Mouse (Mus musculus) midbrain, embryonic 13.5 days (tissue): ENCODE results near the gene Cnot6. TPM values are rescaled to one million over a fixed set of nuclear protein-coding genes. Genes with fewer than 3 reads are reported as not detected.
A peak's percentile ranks its signal among the peaks of the same experiment; 100 is the strongest.

ENCODE experiments used
- ATAC-seq: fragments of 200-750 bp; cut with Nextera tagmentation; 2 replicates; pipeline ENCODE4 v1.8.0; 2017; ENCODE audit warnings: mild to moderate bottlenecking, moderate TSS enrichment, moderate library complexity
- H3K27ac ChIP-seq: fragments of 300-500 bp; sonication (generic); 2 replicates; pipeline ENCODE4 v1.5.1; 2015; ENCODE audit warnings: inconsistent platforms, mild to moderate bottlenecking, moderate library complexity
- H3K27me3 ChIP-seq: fragments of 300-500 bp; sonication (generic); 2 replicates; pipeline ENCODE4 v1.6.1; 2015; ENCODE audit warnings: mild to moderate bottlenecking, inconsistent platforms
- H3K36me3 ChIP-seq: fragments of 300-500 bp; sonication (generic); 2 replicates; pipeline ENCODE4 v1.6.1; 2015; ENCODE audit warnings: mild to moderate bottlenecking, inconsistent platforms
- H3K4me1 ChIP-seq: fragments of 300-500 bp; sonication (generic); replicated peaks from 2 replicates; pipeline ENCODE4 v1.6.1; 2015; ENCODE audit warnings: inconsistent platforms
- H3K4me2 ChIP-seq: fragments of 300-500 bp; sonication (generic); replicated peaks from 2 replicates; pipeline ENCODE4 v1.6.1; 2015; ENCODE audit warnings: moderate library complexity, mild to moderate bottlenecking, inconsistent platforms
- H3K4me3 ChIP-seq: fragments of 300-500 bp; sonication (generic); replicated peaks from 2 replicates; pipeline ENCODE4 v1.5.1; 2015; ENCODE audit warnings: mild to moderate bottlenecking, inconsistent platforms
- H3K9ac ChIP-seq: fragments of 300-500 bp; sonication (generic); replicated peaks from 2 replicates; pipeline ENCODE4 v1.6.1; 2015; ENCODE audit warnings: mild to moderate bottlenecking, inconsistent platforms
- H3K9me3 ChIP-seq: fragments of 300-500 bp; sonication (generic); 2 replicates; pipeline ENCODE4 v1.6.1; 2016; ENCODE audit warnings: mild to moderate bottlenecking, inconsistent platforms
- WGBS: fragments of 180-500 bp; shearing (Covaris S2); methylation state at CpG from one replicate; pipeline ENCODE4 v1.1.7; 2015; 5-methylcytosine and 5-hydroxymethylcytosine counted together
- polyA plus RNA-seq: library from polyadenylated mRNA; unstranded; fragments of >200 nt; fragmentation: Nextera tagmentation; extraction: Ambion mirVana; gene quantifications from 2 replicates; pipeline ENCODE4 v1.2.1, GENCODE M21; 2015

Gene Cnot6
- polyA plus RNA-seq: 65.6 and 65.8 TPM in 2 replicates

DNA sequence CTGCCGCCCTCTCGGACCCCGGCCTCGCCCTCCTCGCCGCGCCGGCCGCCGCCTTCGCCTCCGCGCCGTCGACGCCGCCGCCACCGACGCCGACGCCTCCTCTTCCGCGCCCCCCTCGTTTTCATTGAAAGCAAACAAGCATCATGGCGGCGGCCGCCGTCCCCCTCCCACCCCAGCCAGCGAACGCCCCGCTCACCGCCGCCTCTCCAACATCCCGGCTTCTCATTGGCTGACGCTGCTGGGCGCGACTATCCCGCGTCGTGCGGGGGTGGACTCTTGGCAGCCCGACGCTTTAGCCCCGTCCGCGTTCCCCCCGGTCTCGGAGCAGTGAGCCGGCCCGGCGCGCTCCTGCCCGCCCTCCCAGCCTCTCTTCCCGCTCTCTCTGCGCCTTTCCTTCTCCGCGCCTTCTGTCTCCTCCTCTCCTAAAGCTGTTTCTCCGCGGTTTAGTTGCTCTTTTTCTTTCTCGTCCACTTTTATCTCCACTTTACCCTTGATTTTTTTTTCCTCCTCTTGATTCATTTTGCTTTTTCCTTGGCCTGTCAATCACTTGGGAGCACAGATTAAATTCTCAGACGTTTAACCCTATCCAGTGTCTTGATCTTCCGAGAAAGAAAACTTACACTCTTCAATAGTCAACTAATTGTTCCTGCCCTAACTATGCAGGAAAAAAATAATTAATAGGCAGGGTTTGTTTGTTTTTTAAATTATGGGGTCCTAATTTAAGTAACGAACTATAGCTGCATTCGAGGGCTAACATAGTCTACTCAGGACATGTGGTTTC is at the start of gene Cnot6:
Gene Cnot6 (minus strand): TSS at position 169 of the 781 bp plus-strand sequence.
- Histone ChIP-seq H3K4me3 (peak within 1 kb of the TSS; percentile 97), H3K27me3 (no peaks in the 10 kb centered on the region), H3K9ac (peak within 1 kb of the TSS; percentile 96), H3K4me1 (peaks cover 47% of the 10 kb centered on the region), H3K9me3 (no peaks in the 10 kb centered on the region), H3K27ac (peak within 1 kb of the TSS; percentile 96), H3K4me2 (peak within 1 kb of the TSS; percentile 72), H3K36me3 (0 out of 2 replicates have a peak, but pooled peaks cover 3% of the 10 kb centered on the region)
- 1% methylated on average over 62 of the region's 65 CpGs for WGBS
- peak; percentile 97 for ATAC-seq

DNA sequence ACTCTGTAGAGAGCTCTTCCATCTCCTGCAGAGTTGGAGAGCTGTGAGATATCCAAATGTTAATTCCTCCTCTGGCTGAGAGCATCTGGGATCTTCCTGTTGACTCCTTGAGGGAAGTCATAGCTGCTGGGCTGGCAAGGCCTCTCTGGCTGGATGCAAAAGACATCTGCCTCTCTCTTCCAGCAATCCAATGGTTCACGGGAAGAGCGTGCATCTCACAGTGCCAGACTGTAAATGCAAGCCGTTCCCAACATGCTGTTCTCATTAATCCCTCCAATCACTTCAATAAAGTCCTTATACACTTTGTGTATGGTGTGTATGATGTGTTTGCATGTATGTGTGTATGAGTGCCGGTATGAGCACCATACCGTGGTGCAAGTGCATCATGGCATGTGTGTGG is 48.6 kb upstream of the Cnot6 start:
- no peak for ATAC-seq
- H3K27me3 ChIP-seq: no peaks in the 10 kb centered on the region

DNA sequence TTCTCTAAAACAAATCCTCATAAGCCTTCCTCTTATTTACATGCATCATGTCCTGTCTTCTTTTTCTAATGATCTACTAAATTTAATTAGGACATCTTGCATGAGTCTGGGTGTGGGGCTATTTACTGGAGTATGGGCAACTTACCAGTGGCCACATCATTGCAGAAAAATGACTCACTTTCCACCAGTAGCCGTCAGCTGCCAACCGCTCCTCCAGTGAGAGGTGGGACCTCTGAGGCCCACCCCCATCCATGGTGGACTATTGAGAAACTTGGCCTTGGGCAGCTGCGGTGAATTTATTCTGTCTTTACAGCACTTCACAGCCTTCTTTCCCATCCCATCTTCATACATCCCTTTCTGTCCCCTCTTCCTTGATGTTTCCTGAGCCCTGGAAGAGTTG is 45.6 kb upstream of the Cnot6 start:
- no peak overlapping the region for H3K4me2 ChIP-seq
- 90% methylated on average over 3 of the region's 3 CpGs for WGBS
- H3K4me3 ChIP-seq: no peak overlapping the region
- H3K4me1 ChIP-seq: no peaks in the 10 kb centered on the region
- no peak overlapping the region for H3K27ac ChIP-seq
- no peak overlapping the region for H3K9ac ChIP-seq
- ATAC-seq: no peak
- H3K9me3 ChIP-seq: no peaks in the 10 kb centered on the region
- H3K27me3 ChIP-seq: no peaks in the 10 kb centered on the region
- no peaks in the 10 kb centered on the region for H3K36me3 ChIP-seq

More for the DNA sequence above, 48.6 kb upstream of the Cnot6 start:
- no peaks in the 10 kb centered on the region for H3K9me3 ChIP-seq
- no peak overlapping the region for H3K27ac ChIP-seq
- no peak overlapping the region for H3K4me2 ChIP-seq
- 93% methylated on average over 5 of the region's 5 CpGs for WGBS
- no peak overlapping the region for H3K9ac ChIP-seq
- no peaks in the 10 kb centered on the region for H3K36me3 ChIP-seq
- peaks cover 6% of the 10 kb centered on the region; the same call in 1 of the 2 replicates for H3K4me1 ChIP-seq
- no peak overlapping the region for H3K4me3 ChIP-seq

DNA sequence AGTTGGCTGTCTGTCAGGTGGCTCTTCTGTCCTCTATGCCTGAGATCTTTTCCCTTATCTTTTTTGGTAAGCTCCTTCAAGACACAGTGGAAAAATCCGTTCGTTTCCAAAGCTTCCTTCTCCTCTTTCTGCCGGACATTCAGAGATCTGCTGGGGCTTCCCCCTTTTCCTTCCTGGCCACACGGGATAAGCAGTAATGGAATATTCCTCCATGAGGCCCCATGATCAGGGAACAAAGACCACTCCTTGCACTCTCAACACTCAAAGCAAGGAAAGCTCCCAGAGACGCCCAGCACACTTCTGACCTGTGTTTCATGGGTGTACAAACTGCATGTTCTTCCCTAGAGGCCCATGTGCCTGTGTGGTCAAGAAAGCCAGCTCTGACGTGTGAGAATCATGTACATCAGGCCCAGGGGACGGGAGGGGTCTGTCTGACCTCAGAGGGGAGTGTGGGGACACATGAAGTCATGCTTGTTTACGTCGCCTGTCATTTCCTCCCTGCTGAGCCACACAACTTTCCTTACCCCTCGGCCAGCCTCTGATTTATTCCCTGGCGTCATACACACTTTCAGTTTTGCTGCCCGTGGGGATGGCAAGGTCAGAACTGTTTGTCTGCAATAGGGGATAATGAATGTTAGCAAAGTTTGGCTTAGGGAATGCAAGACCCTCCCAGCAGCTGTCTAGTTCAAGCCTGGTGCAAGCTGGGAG is 42.6 kb upstream of the Cnot6 start:
- ATAC-seq: no peak

DNA sequence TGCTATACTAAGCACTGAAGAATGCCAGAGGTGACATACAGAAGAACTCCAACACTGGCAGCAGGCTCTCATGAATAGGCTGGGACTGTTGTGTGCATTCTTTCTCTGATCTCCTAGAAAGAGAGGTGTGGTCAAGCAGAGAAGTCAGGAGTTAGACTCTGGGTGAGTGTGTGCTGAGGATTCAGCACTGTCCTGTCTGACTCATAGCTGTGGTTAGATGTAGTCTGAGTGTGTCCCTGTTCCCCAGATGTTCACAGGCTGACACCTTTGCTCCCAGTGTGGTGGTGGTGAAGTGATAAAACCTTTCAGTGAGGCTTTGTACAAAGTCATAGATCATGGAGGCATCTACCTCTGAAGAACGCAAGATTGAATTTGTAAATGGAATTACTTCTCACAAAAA is 34.2 kb upstream of the Cnot6 start:
- 100% methylated on average over 1 of the region's 1 CpGs for WGBS
- Histone ChIP-seq H3K9ac (no peak overlapping the region), H3K9me3 (peaks cover 7% of the 10 kb centered on the region), H3K4me1 (0 out of 2 replicates have a peak, but pooled peaks cover 2% of the 10 kb centered on the region), H3K4me2 (no peak overlapping the region), H3K27me3 (no peaks in the 10 kb centered on the region; the same call in 1 of the 2 replicates), H3K4me3 (no peak overlapping the region), H3K36me3 (no peaks in the 10 kb centered on the region), H3K27ac (no peak overlapping the region)
- ATAC-seq: no peak

More for the DNA sequence above, 42.6 kb upstream of the Cnot6 start:
- Histone ChIP-seq H3K4me3 (no peak overlapping the region), H3K4me2 (no peak overlapping the region), H3K27me3 (no peaks in the 10 kb centered on the region), H3K9ac (no peak overlapping the region), H3K36me3 (no peaks in the 10 kb centered on the region), H3K9me3 (no peaks in the 10 kb centered on the region), H3K4me1 (no peaks in the 10 kb centered on the region), H3K27ac (no peak overlapping the region)
- WGBS: 62% methylated on average over 12 of the region's 12 CpGs

DNA sequence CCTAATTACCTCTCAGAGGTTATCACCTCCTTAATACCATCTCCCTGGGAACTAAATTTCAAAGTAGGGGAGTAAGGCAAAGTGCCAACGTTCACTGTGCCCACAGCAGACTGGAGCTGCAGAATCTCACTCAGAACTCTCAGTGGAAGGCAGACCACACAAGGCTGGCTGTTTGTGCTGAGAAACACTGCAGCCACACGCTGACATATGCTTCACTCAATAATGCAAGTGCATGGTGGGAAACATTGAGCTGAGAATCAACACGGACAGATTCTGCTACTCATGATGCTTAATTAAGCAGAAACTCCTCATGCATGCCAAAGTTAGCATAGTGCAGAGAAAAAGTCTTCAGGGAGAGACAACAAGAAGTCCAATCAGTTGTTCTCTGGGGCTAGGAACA is 33.3 kb upstream of the Cnot6 start:
- peaks cover 7% of the 10 kb centered on the region for H3K9me3 ChIP-seq
- 85% methylated on average over 3 of the region's 3 CpGs for WGBS
- H3K36me3 ChIP-seq: no peaks in the 10 kb centered on the region
- H3K9ac ChIP-seq: no peak overlapping the region
- ATAC-seq: no peak
- 0 out of 2 replicates have a peak, but pooled peaks cover 2% of the 10 kb centered on the region for H3K4me1 ChIP-seq
- H3K27me3 ChIP-seq: no peaks in the 10 kb centered on the region; the same call in 1 of the 2 replicates
- H3K4me2 ChIP-seq: no peak overlapping the region
- H3K4me3 ChIP-seq: no peak overlapping the region
- no peak overlapping the region for H3K27ac ChIP-seq

DNA sequence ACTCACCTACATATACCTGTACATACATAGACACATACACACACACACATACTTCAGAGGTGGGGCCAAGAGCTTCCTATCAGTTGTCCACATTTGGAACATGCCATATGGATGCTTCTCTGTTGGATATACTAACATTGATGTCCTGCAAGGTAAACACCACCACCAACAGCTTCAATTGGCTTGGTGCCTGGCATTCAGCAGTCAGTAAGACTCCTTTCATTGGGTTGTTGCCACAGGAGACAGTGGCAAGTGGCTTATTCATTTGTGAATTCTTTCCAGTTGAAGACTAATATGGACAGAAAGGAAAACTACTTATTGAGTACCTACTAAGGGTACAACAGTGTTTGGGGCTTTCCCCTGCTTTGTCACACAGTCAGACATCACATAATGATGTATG is 32.5 kb upstream of the Cnot6 start:
- no peaks in the 10 kb centered on the region; the same call in 1 of the 2 replicates for H3K27me3 ChIP-seq
- no peak overlapping the region for H3K4me3 ChIP-seq
- H3K4me1 ChIP-seq: 0 out of 2 replicates have a peak, but pooled peaks cover 2% of the 10 kb centered on the region
- H3K4me2 ChIP-seq: no peak overlapping the region
- no peak overlapping the region for H3K9ac ChIP-seq
- no peak overlapping the region for H3K27ac ChIP-seq
- peaks cover 7% of the 10 kb centered on the region for H3K9me3 ChIP-seq
- H3K36me3 ChIP-seq: no peaks in the 10 kb centered on the region
- ATAC-seq: no peak

DNA sequence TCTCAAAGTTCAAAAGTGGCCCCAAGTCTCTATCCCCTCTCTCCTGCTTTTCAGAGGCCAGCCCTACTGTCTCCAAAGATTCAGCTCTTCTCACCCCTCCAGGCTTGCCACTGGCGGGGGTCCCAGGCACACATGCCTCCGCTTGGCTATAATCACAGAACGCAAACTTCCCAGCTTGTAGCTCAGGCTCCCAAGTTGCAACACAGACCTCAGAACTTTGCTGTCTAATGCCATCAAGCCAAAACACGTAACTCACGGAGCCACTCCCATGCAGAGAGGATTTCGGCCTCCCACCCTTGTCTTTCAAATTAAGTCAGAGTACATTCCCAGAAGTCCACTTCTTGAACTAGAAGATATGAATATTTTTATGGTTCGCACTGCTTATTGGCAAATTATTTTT is 31.1 kb upstream of the Cnot6 start:
- no peak overlapping the region for H3K27ac ChIP-seq
- no peak overlapping the region for H3K4me3 ChIP-seq
- H3K36me3 ChIP-seq: no peaks in the 10 kb centered on the region
- WGBS: 90% methylated on average over 7 of the region's 7 CpGs
- H3K4me1 ChIP-seq: peaks cover 7% of the 10 kb centered on the region
- H3K9ac ChIP-seq: no peak overlapping the region
- H3K9me3 ChIP-seq: peaks cover 4% of the 10 kb centered on the region
- no peak overlapping the region for H3K4me2 ChIP-seq
- no peaks in the 10 kb centered on the region; the same call in 1 of the 2 replicates for H3K27me3 ChIP-seq
- ATAC-seq: no peak

DNA sequence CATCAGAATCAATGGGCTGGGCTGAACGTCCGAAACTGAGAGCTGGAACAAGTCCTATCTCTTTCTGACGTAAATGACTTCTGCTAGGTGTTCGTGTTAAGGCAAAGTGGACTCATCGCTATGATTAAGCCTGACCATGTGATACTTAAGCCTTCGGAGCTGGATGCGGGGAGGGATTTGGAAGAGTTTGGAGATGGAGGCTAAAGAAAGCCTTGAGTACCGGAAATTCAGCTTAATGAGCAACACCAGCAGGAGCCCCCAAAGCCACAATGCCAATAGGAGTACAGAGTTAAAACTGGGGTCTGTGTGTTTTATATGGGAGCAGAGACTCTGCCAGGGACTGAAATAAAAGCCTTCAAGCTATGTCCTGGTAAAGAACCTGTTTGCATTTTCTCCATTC is 29.7 kb upstream of the Cnot6 start:
- Histone ChIP-seq H3K27me3 (no peaks in the 10 kb centered on the region; the same call in 1 of the 2 replicates), H3K4me3 (no peak overlapping the region), H3K27ac (no peak overlapping the region), H3K36me3 (no peaks in the 10 kb centered on the region), H3K9ac (no peak overlapping the region), H3K4me2 (no peak overlapping the region), H3K4me1 (peaks cover 13% of the 10 kb centered on the region), H3K9me3 (no peaks in the 10 kb centered on the region)
- whole genome bisulfite sequencing: 58% methylated on average over 8 of the region's 8 CpGs
- no peak for ATAC-seq

DNA sequence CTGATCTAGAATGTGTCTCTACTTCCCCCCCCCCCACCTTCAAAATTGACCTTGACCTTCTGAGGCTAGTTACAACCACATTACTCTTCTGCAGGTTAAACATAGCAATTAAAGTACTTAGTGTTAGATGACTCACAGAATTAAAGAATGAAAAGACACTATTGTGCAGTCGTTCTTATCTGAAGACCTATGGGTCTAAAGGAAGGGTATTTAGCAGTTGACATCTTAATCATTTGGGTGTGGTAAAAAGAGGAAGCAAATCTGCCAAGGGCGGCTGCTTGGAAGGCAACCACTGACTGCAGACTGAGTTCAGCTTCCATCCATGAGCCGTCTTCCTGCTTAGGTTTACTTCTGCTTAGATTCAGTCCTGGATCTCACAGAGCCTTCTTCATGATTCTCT is 27.3 kb upstream of the Cnot6 start:
- 75% methylated on average over 3 of the region's 3 CpGs for WGBS

DNA sequence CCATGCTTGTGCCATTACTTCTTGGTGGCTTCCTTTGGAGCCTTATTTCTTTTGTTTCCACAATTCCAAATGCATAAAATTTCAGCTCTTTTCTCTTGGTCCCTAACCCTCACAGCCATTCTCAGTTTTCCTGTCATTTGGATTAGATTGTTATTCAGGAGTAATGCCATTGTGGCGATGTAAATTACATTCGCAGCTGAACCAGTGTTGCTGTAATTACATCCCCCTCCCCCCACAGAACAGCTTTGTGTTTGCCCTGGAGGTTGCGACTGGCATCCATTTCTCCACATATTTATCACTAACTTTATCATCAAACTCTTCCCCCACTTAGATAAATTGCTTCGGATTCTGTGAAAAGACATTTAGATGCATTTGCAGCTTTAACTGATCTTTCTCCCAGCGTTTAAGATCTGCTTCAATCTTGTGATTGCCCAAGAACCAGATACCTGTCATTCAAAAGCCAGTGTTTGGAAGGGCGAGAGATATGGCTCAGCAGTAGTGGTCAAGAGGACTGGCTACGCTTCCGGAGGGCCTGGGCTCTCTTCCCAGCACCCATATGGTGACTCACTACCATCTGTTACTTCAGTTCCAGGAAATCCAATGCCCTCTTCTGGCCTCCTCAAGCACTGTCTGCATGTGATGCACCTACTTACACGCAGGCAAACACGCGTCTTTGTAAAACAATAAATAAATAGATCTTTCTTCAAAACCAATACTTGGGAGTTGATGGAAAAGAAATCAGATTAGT is 26.3 kb upstream of the Cnot6 start:
- Histone ChIP-seq H3K9me3 (no peaks in the 10 kb centered on the region), H3K27me3 (no peaks in the 10 kb centered on the region; the same call in 1 of the 2 replicates), H3K4me1 (peaks cover 13% of the 10 kb centered on the region), H3K4me3 (no peak overlapping the region), H3K4me2 (no peak overlapping the region), H3K9ac (no peak overlapping the region), H3K27ac (peak overlapping the region; percentile 47; the same call in 1 of the 2 replicates), H3K36me3 (no peaks in the 10 kb centered on the region)
- WGBS: 63% methylated on average over 11 of the region's 11 CpGs
- ATAC-seq: peak; percentile 20; the same call in 1 of the 2 replicates

More for the DNA sequence above, 27.3 kb upstream of the Cnot6 start:
- ATAC-seq: no peak
- no peak overlapping the region for H3K27ac ChIP-seq
- no peaks in the 10 kb centered on the region for H3K9me3 ChIP-seq
- H3K4me1 ChIP-seq: peaks cover 13% of the 10 kb centered on the region
- no peak overlapping the region for H3K9ac ChIP-seq
- no peak overlapping the region for H3K4me3 ChIP-seq
- H3K4me2 ChIP-seq: no peak overlapping the region
- H3K27me3 ChIP-seq: no peaks in the 10 kb centered on the region; the same call in 1 of the 2 replicates
- no peaks in the 10 kb centered on the region for H3K36me3 ChIP-seq
